Mouse (Mus musculus) bone marrow, adult 2 months (tissue): ENCODE data around the gene Rec114.

Experiments used
- CTCF ChIP-seq: fragments of 200-500 bp; IDR thresholded peaks from 2 replicates; pipeline ENCODE4 v1.5.1; 2011; ENCODE audit warnings: low read length, control low read depth; ENCODE audit not compliant: control insufficient read depth, insufficient read depth
- POLR2A ChIP-seq: fragments of 200-500 bp; IDR thresholded peaks from 2 replicates; pipeline ENCODE4 v1.6.1; 2011; ENCODE audit warnings: low read depth, mild to moderate bottlenecking, control low read depth, low read length, borderline replicate concordance; ENCODE audit not compliant: control insufficient read depth

GRCm38 (mm10) chr9:58703766-58704165, 40.0 kb downstream of the Rec114 start:
- TF ChIP-seq CTCF: no peak
- TF ChIP-seq POLR2A: no peak
